Mouse (Mus musculus) midbrain, embryonic 10.5 days (tissue): ENCODE measurements around the gene Tor1a. TPM values are rescaled to one million over a fixed set of nuclear protein-coding genes. Genes with fewer than 3 reads are reported as not detected.
A peak's percentile ranks its signal among the peaks of the same experiment; 100 is the strongest.

Source experiments
- DNase-seq: peaks from one replicate; pipeline ENCODE4 v3.0.0-alpha.2; 2017; ENCODE audit warnings: low spot score
- H3K27ac ChIP-seq: fragments of 300-500 bp; sonication (generic); replicated peaks from 2 replicates; pipeline ENCODE4 v1.5.1; 2016; ENCODE audit warnings: mild to moderate bottlenecking
- H3K27me3 ChIP-seq: fragments of 300-500 bp; sonication (generic); 2 replicates; pipeline ENCODE4 v1.6.1; 2016; ENCODE audit warnings: low read depth, mild to moderate bottlenecking; ENCODE audit not compliant: poor library complexity, severe bottlenecking
- H3K36me3 ChIP-seq: fragments of 300-500 bp; sonication (generic); 2 replicates; pipeline ENCODE4 v1.6.1; 2016; ENCODE audit warnings: mild to moderate bottlenecking, moderate library complexity
- H3K4me1 ChIP-seq: fragments of 300-500 bp; sonication (generic); 2 replicates; pipeline ENCODE4 v1.6.1; 2016
- H3K4me3 ChIP-seq: fragments of 300-500 bp; sonication (generic); 2 replicates; pipeline ENCODE4 v1.5.1; 2016; ENCODE audit warnings: mild to moderate bottlenecking, moderate library complexity
- H3K9me3 ChIP-seq: fragments of 300-500 bp; sonication (generic); replicated peaks from 2 replicates; pipeline ENCODE4 v1.6.1; 2016; ENCODE audit warnings: mild to moderate bottlenecking
- WGBS: fragments of 180-500 bp; shearing (Covaris S2); methylation state at CpG from one replicate; pipeline ENCODE4 v1.1.7; 2016; 5-methylcytosine and 5-hydroxymethylcytosine counted together
- polyA plus RNA-seq: library from polyadenylated mRNA; unstranded; fragments of >200 nt; fragmentation: Nextera tagmentation; extraction: Ambion mirVana; gene quantifications from 2 replicates; pipeline ENCODE4 v1.2.1, GENCODE M21; 2016

Tor1a gene
- polyA plus RNA-seq, result 90.6 and 94.5 TPM in 2 replicates

DNA sequence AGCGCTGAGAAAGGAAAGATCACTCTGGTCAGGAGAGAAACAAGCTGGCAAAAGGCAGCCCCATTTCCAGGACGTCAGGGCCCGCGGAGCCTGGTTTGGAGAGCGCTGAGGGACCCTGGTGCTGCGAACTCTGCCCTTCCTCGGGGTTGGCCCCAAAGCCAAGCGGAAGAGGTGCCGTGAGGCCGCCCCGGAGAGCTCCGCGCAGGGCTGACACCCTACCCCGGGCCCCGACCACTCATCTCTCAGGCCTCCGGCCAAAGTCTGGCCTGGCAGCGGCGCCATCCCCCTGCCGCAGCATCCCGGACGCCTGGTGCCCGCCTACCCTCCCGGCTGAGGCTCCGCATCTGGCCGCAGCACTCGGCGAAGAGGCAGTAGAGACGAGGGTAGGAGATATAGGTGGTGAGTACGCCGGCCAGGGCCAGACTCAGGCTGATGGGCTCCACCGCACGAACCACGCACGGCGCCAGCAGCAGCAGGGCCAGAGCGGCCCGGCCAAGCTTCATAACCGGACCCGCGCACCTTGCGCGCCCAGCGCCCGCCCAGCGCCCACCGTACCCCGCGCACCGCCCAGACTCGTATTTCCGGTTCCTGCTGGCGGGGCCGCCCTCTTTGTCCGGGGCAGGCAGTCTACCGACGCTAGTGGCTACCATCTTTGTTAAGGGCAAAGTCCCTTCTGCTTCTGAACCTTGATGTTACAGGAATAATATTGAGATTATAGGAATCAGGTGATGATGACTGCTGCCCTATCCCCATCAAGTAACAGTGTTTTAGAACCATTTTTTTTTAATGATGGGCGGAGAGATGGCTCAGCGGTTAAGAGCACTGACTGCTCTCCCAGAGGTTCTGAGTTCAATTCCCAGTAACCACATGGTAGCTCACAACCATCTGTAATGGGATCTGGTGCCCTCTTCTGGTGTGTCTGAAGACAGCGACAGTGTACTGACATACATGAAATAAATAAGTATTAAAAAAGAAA lies at the start of gene Tor1a:
Gene Tor1a, minus strand, starts transcription at position 582 of the 976 bp plus-strand sequence.
- no peaks in the 10 kb centered on the region for H3K9me3 ChIP-seq
- peak within 1 kb of the TSS; percentile 90 for H3K4me3 ChIP-seq
- H3K36me3 ChIP-seq, result peaks cover 52% of the 10 kb centered on the region
- peak within 1 kb of the TSS; percentile 92 for H3K27ac ChIP-seq
- peaks cover 27% of the 10 kb centered on the region for H3K4me1 ChIP-seq
- no peaks in the 10 kb centered on the region for H3K27me3 ChIP-seq
- 2% methylated on average over 59 of the region's 59 CpGs for WGBS
- peak; percentile 90 for DNase-seq

GRCm38 (mm10) chr2:31013371-31014120 lies 45.8 kb upstream of the Tor1a start:
- no peaks in the 10 kb centered on the region for H3K27me3 ChIP-seq
- H3K4me3 ChIP-seq, result no peak overlapping the region
- no peaks in the 10 kb centered on the region for H3K4me1 ChIP-seq
- H3K9me3 ChIP-seq, result no peaks in the 10 kb centered on the region
- no peak for DNase-seq
- H3K27ac ChIP-seq, result no peak overlapping the region
- peaks cover 53% of the 10 kb centered on the region for H3K36me3 ChIP-seq
- WGBS, result 81% methylated on average over 14 of the region's 14 CpGs

GRCm38 (mm10) chr2:31007208-31007607 lies 39.5 kb upstream of the Tor1a start:
- WGBS, result 92% methylated on average over 5 of the region's 5 CpGs
- no peak for DNase-seq
- Histone ChIP-seq H3K9me3 (no peaks in the 10 kb centered on the region), H3K27ac (no peak overlapping the region), H3K36me3 (peaks cover 62% of the 10 kb centered on the region), H3K27me3 (no peaks in the 10 kb centered on the region), H3K4me3 (no peak overlapping the region), H3K4me1 (no peaks in the 10 kb centered on the region)

GRCm38 (mm10) chr2:31006434-31006833 lies 38.7 kb upstream of the Tor1a start:
- no peaks in the 10 kb centered on the region for H3K4me1 ChIP-seq
- no peak for DNase-seq
- no peaks in the 10 kb centered on the region for H3K9me3 ChIP-seq
- H3K36me3 ChIP-seq, result peaks cover 62% of the 10 kb centered on the region
- no peak overlapping the region for H3K27ac ChIP-seq
- WGBS, result 83% methylated on average over 5 of the region's 5 CpGs
- no peaks in the 10 kb centered on the region for H3K27me3 ChIP-seq
- no peak overlapping the region for H3K4me3 ChIP-seq

DNA sequence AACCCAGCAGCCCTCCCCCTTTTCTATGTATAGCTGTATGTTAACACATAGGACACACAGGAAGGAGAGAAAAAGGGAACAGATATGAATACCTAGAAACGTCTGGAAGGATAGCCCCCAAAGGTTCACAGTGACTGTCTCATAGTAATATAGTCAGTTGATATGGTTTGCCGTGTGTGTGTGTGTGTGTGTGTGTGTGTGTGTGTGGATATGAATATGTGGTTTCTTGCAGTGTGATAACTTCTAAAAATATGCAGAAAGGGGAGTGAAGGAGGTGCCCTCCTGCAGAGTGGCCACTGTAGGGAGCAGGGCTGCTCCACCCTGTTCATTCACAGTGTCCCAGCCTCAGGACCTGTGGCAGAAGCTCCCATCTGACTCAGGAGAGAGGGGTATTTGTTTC lies 37.7 kb upstream of the Tor1a start:
- Histone ChIP-seq H3K9me3 (no peaks in the 10 kb centered on the region), H3K4me1 (no peaks in the 10 kb centered on the region), H3K27me3 (no peaks in the 10 kb centered on the region), H3K27ac (no peak overlapping the region), H3K4me3 (no peak overlapping the region), H3K36me3 (peaks cover 52% of the 10 kb centered on the region)
- 93% methylated on average over 2 of the region's 2 CpGs for WGBS
- DNase-seq, result no peak

GRCm38 (mm10) chr2:31002857-31003256 lies 35.1 kb upstream of the Tor1a start:
- Histone ChIP-seq H3K36me3 (peaks cover 49% of the 10 kb centered on the region), H3K4me1 (no peaks in the 10 kb centered on the region), H3K27me3 (no peaks in the 10 kb centered on the region), H3K4me3 (no peak overlapping the region), H3K27ac (no peak overlapping the region), H3K9me3 (no peaks in the 10 kb centered on the region)
- no peak for DNase-seq
- WGBS, result 95% methylated on average over 10 of the region's 10 CpGs

DNA sequence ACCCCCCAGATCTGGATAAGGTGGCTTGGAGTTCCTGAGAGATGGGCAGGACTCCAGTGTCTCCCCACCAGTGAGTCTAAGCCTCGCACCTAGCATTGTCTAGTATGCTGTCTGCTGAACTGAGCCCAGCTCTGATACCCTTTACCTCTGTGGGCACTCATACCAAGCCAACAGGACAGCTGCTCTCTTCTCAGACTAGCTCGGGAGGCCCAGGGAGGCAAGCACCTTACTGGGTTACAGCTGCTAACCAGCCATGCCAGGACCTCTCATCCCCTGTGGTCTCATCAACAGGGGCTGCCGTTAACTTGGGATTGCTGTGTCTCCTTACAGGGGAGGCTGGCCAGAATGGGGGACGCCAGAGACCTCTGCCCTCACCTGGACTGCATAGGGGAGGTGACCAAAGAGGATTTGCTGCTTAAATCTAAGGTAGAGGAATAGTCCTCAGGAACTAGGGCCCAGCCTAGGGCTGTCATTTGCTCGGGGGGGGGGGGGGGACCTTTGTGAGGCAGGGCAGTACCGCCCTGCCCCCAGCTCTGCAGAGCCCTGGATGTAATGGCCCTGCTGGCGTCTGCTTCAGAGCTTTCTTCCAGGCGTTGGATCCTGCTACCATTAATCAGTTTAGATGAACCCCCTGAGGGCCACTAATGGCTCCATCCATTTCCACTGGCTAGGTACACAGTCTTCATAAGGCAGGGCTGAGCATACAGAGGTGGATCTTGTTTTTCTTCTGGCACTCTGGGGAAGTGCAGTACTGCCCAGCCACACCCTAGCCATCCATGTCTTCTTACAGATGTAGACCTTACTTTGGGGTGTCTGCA lies 30.9 kb upstream of the Tor1a start:
- Histone ChIP-seq H3K36me3 (peaks cover 28% of the 10 kb centered on the region), H3K27me3 (no peaks in the 10 kb centered on the region), H3K4me3 (no peak overlapping the region), H3K9me3 (no peaks in the 10 kb centered on the region), H3K27ac (no peak overlapping the region), H3K4me1 (peaks cover 5% of the 10 kb centered on the region; the same call in 1 of the 2 replicates)
- DNase-seq, result no peak
- WGBS, result 80% methylated on average over 8 of the region's 8 CpGs

- no peak overlapping the region for H3K27ac ChIP-seq
- WGBS, result 73% methylated on average over 11 of the region's 11 CpGs
- H3K36me3 ChIP-seq, result peaks cover 13% of the 10 kb centered on the region; the same call in 1 of the 2 replicates
- DNase-seq, result no peak
- no peaks in the 10 kb centered on the region for H3K9me3 ChIP-seq
- no peak overlapping the region for H3K4me3 ChIP-seq
- peaks cover 5% of the 10 kb centered on the region; the same call in 1 of the 2 replicates for H3K4me1 ChIP-seq
- H3K27me3 ChIP-seq, result no peaks in the 10 kb centered on the region
Measured at GRCm38 (mm10) chr2:30995432-30995996, 27.8 kb upstream of the Tor1a start.

DNA sequence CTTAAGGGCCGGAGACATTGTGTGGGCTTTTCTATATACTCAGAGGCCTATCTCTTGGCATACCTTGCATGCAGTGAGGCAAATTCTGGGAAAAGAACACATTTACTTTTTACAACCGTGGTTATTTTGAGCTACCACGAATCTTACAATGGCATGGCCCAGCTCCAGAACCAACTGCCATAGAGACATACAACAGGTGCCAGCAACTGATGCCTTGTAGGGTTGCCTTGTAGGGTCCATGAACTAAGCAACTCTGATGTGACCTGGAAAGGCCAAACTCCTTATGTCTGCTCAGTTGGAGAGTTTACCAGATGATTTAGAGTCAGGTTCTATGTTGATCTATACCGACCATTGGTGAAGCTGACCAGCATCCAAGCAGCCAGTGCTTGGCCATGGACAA lies 27.1 kb upstream of the Tor1a start:
- peaks cover 8% of the 10 kb centered on the region; the same call in 1 of the 2 replicates for H3K36me3 ChIP-seq
- WGBS, result 96% methylated on average over 4 of the region's 4 CpGs
- no peak overlapping the region for H3K27ac ChIP-seq
- H3K4me3 ChIP-seq, result no peak overlapping the region
- no peak for DNase-seq
- no peaks in the 10 kb centered on the region for H3K9me3 ChIP-seq
- H3K27me3 ChIP-seq, result no peaks in the 10 kb centered on the region
- H3K4me1 ChIP-seq, result peaks cover 5% of the 10 kb centered on the region; the same call in 1 of the 2 replicates

GRCm38 (mm10) chr2:30990221-30990620 lies 22.5 kb upstream of the Tor1a start:
- 88% methylated on average over 9 of the region's 9 CpGs for WGBS
- no peaks in the 10 kb centered on the region for H3K27me3 ChIP-seq
- H3K4me3 ChIP-seq, result no peak overlapping the region
- H3K36me3 ChIP-seq, result 0 out of 2 replicates have a peak, but pooled peaks cover 5% of the 10 kb centered on the region
- no peaks in the 10 kb centered on the region for H3K9me3 ChIP-seq
- H3K4me1 ChIP-seq, result peaks cover 4% of the 10 kb centered on the region; the same call in 1 of the 2 replicates
- no peak overlapping the region for H3K27ac ChIP-seq
- DNase-seq, result no peak

DNA sequence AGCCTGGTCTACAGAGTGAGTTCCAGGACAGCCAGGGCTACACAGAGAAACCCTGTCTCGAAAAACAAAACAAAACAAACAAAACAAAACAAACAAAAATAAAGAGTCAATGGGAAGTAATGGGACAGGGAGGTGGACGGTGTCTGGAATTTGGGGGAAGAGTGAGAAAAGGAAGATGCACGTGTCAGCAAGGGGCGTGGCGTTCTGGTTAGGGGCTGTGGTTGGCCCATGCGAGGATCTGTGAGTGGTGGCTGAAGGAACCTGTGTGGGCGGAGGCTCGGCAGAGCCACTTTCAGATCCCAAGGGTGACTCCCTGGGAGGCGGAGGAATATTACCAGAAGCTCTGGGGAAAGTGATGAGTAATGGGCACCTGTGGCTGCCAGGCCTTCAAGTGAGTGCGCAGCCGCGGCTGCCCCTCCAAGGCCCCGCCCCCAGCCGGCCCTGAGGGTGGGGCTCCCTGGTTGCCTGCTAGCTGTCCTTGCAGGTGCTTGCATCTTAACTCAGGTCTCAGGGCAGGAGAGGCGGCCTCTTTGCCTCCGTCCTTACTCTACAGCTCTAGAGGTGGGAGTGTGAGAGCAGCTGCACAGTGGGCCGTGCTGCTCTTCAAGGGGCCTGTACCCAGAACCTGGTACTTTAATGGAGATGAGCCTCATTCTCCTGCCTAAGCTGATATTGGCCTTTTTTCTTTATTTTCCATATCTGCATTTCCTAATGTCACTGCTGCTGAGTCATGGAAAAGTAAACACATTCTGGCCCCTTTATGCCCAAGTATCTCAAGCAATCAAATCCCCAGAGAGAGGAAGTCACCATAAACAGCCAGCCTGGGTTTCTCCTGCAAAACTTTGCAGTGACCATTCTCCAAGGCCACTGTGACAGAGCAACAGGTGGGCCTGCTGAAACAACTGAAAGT lies 17.6 kb upstream of the Tor1a start:
- Histone ChIP-seq H3K4me1 (peaks cover 34% of the 10 kb centered on the region), H3K4me3 (no peak overlapping the region), H3K27me3 (0 out of 2 replicates have a peak, but pooled peaks cover 3% of the 10 kb centered on the region), H3K27ac (no peak overlapping the region), H3K36me3 (0 out of 2 replicates have a peak, but pooled peaks cover under 1% of the 10 kb centered on the region), H3K9me3 (no peaks in the 10 kb centered on the region)
- DNase-seq, result no peak
- 25% methylated on average over 17 of the region's 17 CpGs for WGBS
